Comparison of ENCODE assay signal across 7 mouse cellular contexts in the genomic region with DNA sequence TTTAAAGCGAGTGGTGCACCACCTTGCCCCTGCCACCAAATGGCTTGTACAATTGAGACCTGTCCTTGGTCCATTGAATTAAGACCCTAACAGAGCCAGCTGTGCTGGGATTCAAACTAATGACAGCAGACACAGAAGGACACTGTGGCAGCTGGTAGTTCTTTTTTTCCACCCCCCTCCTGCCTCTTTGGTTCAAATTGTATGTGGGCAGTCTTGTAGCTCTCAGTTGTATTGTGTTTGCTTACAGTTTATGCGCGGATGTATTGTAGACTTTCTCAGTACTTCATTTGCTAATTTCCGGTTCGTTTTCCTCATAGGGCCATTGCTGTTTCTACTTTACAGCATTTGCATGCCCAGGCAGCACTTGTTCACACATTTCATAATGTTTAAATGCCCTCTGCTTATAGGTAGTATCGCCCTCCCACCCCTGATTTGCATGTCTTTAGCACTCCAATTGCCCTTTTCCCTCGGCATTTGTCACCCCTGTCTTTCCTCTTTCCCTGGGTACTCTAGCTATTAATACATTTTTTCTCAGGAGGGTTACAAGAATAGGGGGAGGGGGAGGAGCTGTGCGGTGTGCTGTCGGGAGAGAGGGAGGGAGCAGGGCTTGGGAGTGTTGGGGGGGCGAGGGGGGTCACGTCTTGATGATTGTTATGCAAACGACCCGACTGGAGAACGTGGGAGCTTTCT. TPM values are rescaled to one million over a fixed set of nuclear protein-coding genes. Genes with fewer than 3 reads are reported as not detected.
DNase-seq lines count a peak whose midpoint lies in the region; ATAC-seq and TF ChIP-seq lines count a peak whose summit lies in the region.

No protein-coding gene starts in this region.

- TF ChIP-seq POLR2A in embryonic fibroblast, embryonic 13.5 days (IDR thresholded peaks at IDR 0.05; ENCODE audit: low read depth, low read length), result 0 out of 2 replicates have a peak, but pooled peaks have one; percentile 16

- under 1% methylated on average over 14 of the region's 14 CpGs for WGBS in hindbrain, embryonic 12.5 days
- WGBS in liver, embryonic 16.5 days (ENCODE audit: insufficient replicate concordance), result 3% methylated on average over 14 of the region's 14 CpGs

- H3K27ac ChIP-seq in embryonic fibroblast, embryonic 13.5 days (ENCODE audit: insufficient read depth, low read length), result no peak overlapping the region; the same call in 1 of the 2 replicates
- H3K27ac ChIP-seq in hindbrain, embryonic 12.5 days, result peak overlapping the region; percentile 100
- H3K27ac ChIP-seq in liver, embryonic 16.5 days (ENCODE audit: low read length), result no peak overlapping the region

- H3K4me2 ChIP-seq in hindbrain, embryonic 12.5 days (replicated peaks), result peak overlapping the region; percentile 76
- peak overlapping the region; percentile 70 for H3K4me2 ChIP-seq in liver, embryonic 16.5 days (ENCODE audit: low read depth, low read length)

- H3K4me3 ChIP-seq in E14TG2a.4 (replicated peaks; ENCODE audit: low read length), result peak overlapping the region; percentile 80
- peak overlapping the region; percentile 83 for H3K4me3 ChIP-seq in embryonic fibroblast, embryonic 13.5 days (ENCODE audit: insufficient read depth, low read length)
- H3K4me3 ChIP-seq in hindbrain, embryonic 12.5 days, result peak overlapping the region; percentile 82
- peak overlapping the region; percentile 57 for H3K4me3 ChIP-seq in liver, embryonic 16.5 days (ENCODE audit: low read depth, low read length)

- H3K9me3 ChIP-seq in E14TG2a.4 (ENCODE audit: low read length), result no peaks in the 10 kb centered on the region
- H3K9me3 ChIP-seq in hindbrain, embryonic 12.5 days (replicated peaks), result no peaks in the 10 kb centered on the region
- no peaks in the 10 kb centered on the region for H3K9me3 ChIP-seq in liver, embryonic 16.5 days (replicated peaks; ENCODE audit: control insufficient read depth, low read length)

- peak; percentile 29 for DNase-seq in ZHBTc4 (ENCODE audit: low read depth, low spot score)
- DNase-seq in right cerebral cortex, postnatal 4 days, result peak; percentile 37
- DNase-seq in thymus, postnatal 4 days, result no peak

- peaks cover 67% of the 10 kb centered on the region for H3K27me3 ChIP-seq in E14TG2a.4 (ENCODE audit: insufficient read depth, low read length)
- no peaks in the 10 kb centered on the region for H3K27me3 ChIP-seq in hindbrain, embryonic 12.5 days
- peaks cover 60% of the 10 kb centered on the region for H3K27me3 ChIP-seq in liver, embryonic 16.5 days (ENCODE audit: control insufficient read depth, insufficient read depth, low read depth, low read length)

- ATAC-seq in hindbrain, embryonic 12.5 days (ENCODE audit: low FRiP score), result peak; percentile 41
- ATAC-seq in liver, embryonic 16.5 days (ENCODE audit: low read depth), result no peak

- no peaks in the 10 kb centered on the region for H3K36me3 ChIP-seq in E14TG2a.4 (ENCODE audit: insufficient read depth, low read length)
- 0 out of 2 replicates have a peak, but pooled peaks cover 5% of the 10 kb centered on the region for H3K36me3 ChIP-seq in hindbrain, embryonic 12.5 days
- H3K36me3 ChIP-seq in liver, embryonic 16.5 days (ENCODE audit: control insufficient read depth, insufficient read depth), result no peaks in the 10 kb centered on the region

- peak overlapping the region; percentile 92 for H3K9ac ChIP-seq in hindbrain, embryonic 12.5 days
- no peak overlapping the region for H3K9ac ChIP-seq in liver, embryonic 16.5 days (ENCODE audit: low read depth, low read length)

- no peak for TF ChIP-seq CTCF in E14TG2a.4 (conservative IDR thresholded peaks at IDR 0.05; ENCODE audit: low read length)
- TF ChIP-seq CTCF in embryonic fibroblast, embryonic 13.5 days (IDR thresholded peaks at IDR 0.05; ENCODE audit: borderline replicate concordance, insufficient read depth, low read length), result no peak

- peaks cover 26% of the 10 kb centered on the region for H3K4me1 ChIP-seq in E14TG2a.4 (replicated peaks; ENCODE audit: low read depth, low read length)
- no peaks in the 10 kb centered on the region; the same call in 1 of the 2 replicates for H3K4me1 ChIP-seq in embryonic fibroblast, embryonic 13.5 days (ENCODE audit: control insufficient read depth, insufficient read depth, low read length)
- peaks cover 26% of the 10 kb centered on the region for H3K4me1 ChIP-seq in hindbrain, embryonic 12.5 days
- H3K4me1 ChIP-seq in liver, embryonic 16.5 days (ENCODE audit: control insufficient read depth, low read depth, low read length), result no peaks in the 10 kb centered on the region; the same call in none of the 2 replicates

RNA-seq across cellular contexts. Expression of a gene that starts 2.5 kb away (rescaled TPM):
- 2.2 and 3.7 TPM in 2 replicates for polyA plus RNA-seq in embryonic fibroblast, embryonic 13.5 days (2011; ENCODE audit: insufficient read length, low read depth, missing spikeins)
- 22.7 and 26.4 TPM in 2 replicates for polyA plus RNA-seq in hindbrain, embryonic 12.5 days (2016; fragmentation: Nextera tagmentation; extraction: Ambion mirVana)
- polyA plus RNA-seq in liver, embryonic 16.5 days (2015; fragmentation: Nextera tagmentation; extraction: Ambion mirVana), result 0.18 and 0.24 TPM in 2 replicates
